Mouse (Mus musculus) megakaryocyte, embryonic 14.5 days (primary cell): ENCODE data around the gene Nfkbia.

Experiments
- FLI1 ChIP-seq: IDR thresholded peaks from 2 replicates; pipeline ENCODE4 v1.6.1; 2012; ENCODE audit warnings: low read length, inconsistent platforms, mixed read lengths
- GATA1 ChIP-seq: IDR thresholded peaks from 3 replicates; pipeline ENCODE4 v1.6.1; 2012; ENCODE audit warnings: mixed read lengths, low read length, inconsistent platforms, borderline replicate concordance

GRCm38 (mm10) chr12:55440416-55440815, 52.0 kb downstream of the Nfkbia start:
- TF ChIP-seq GATA1 (no peak), FLI1 (no peak)
